Mouse (Mus musculus): ENCODE measurements around the gene Pdgfb. TPM values are rescaled to one million over a fixed set of nuclear protein-coding genes. Genes with fewer than 3 reads are reported as not detected.

Pdgfb gene
- polyA plus RNA-seq, 1 experiment from 2014 or later: 6.1 TPM

Small RNA genes within 50 kb of the gene (microRNA-seq; reads per million reads assigned to microRNA genes)
- 1.7 reads per million, percentile 2 among the genes with 10 or more reads in this experiment for gene Mir7213 (ENCODE audit: borderline number of aligned reads)

Other genes starting within 250 kb of the Pdgfb start
- gene Dnal4, start 237.1 kb downstream of the Pdgfb start, polyA plus RNA-seq (2014; fragmentation: Nextera tagmentation; extraction: Ambion mirVana): 50.0 and 59.5 TPM in 2 replicates
- gene Nptxr, start 210.2 kb downstream of the Pdgfb start, polyA plus RNA-seq (2014; fragmentation: Nextera tagmentation; extraction: Ambion mirVana): 3.2 and 3.4 TPM in 2 replicates
- gene Npcd, start 180.7 kb downstream of the Pdgfb start, polyA plus RNA-seq (2014; fragmentation: Nextera tagmentation; extraction: Ambion mirVana): 0.80 TPM in 1 of 2 replicates, not detected in the other
- gene Cbx6, start 180.3 kb downstream of the Pdgfb start, polyA plus RNA-seq (2014; fragmentation: Nextera tagmentation; extraction: Ambion mirVana): 50.2 and 54.4 TPM in 2 replicates
- 16.1 and 17.3 TPM in 2 replicates for gene Apobec3, start 123.3 kb downstream of the Pdgfb start, polyA plus RNA-seq (2014; fragmentation: Nextera tagmentation; extraction: Ambion mirVana)
- gene Cbx7, start 43.9 kb downstream of the Pdgfb start, polyA plus RNA-seq (2014; fragmentation: Nextera tagmentation; extraction: Ambion mirVana): 1.5 and 1.8 TPM in 2 replicates
- gene Syngr1, start 76.4 kb upstream of the Pdgfb start, polyA plus RNA-seq (2014; fragmentation: Nextera tagmentation; extraction: Ambion mirVana): 10.3 and 10.5 TPM in 2 replicates
- gene Rpl3, start 76.9 kb upstream of the Pdgfb start, polyA plus RNA-seq (2014; fragmentation: Nextera tagmentation; extraction: Ambion mirVana): 1,242 and 1,346 TPM in 2 replicates
- gene Tab1, start 118.2 kb upstream of the Pdgfb start, polyA plus RNA-seq (2014; fragmentation: Nextera tagmentation; extraction: Ambion mirVana): 27.6 and 36.3 TPM in 2 replicates
- gene Mgat3, start 158.7 kb upstream of the Pdgfb start, polyA plus RNA-seq (2014; fragmentation: Nextera tagmentation; extraction: Ambion mirVana): 7.3 and 7.8 TPM in 2 replicates
- gene Mief1, start 219.0 kb upstream of the Pdgfb start, polyA plus RNA-seq (2014; fragmentation: Nextera tagmentation; extraction: Ambion mirVana): 27.9 and 30.0 TPM in 2 replicates
- gene AC140267.1, start 220.9 kb upstream of the Pdgfb start, polyA plus RNA-seq (2014; fragmentation: Nextera tagmentation; extraction: Ambion mirVana): not detected in 2 replicates
- 132 and 140 TPM in 2 replicates for gene Atf4, start 240.2 kb upstream of the Pdgfb start, polyA plus RNA-seq (2014; fragmentation: Nextera tagmentation; extraction: Ambion mirVana)
- gene Rps19bp1, start 249.3 kb upstream of the Pdgfb start, polyA plus RNA-seq (2014; fragmentation: Nextera tagmentation; extraction: Ambion mirVana): 52.6 and 55.0 TPM in 2 replicates